Mouse (Mus musculus): ENCODE measurements around the gene Hivep1.
A peak's percentile ranks its signal among the peaks of the same experiment; 100 is the strongest.

Hivep1 gene

DNA sequence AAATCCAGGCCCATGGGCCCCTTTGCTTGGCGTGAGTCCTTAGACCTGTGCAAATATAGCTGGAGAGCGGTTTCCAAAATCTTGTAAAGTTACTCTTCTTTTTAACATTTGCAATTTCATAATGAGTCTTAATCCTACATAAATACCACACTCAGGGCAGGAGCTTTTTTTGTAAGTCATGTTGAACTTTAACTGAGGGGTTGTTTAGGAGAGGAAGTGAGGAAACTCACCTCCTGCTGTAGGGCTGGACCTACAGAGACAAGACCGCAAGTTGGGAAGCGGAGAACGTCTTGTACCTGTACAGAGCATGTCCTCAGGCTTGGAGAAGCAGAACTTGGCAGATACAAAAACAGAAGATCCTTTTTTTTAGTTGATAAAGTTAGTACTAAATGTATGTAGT, 23.7 kb downstream of the Hivep1 start:
- DNase-seq (ENCODE audit: low spot score) = no peak

DNA sequence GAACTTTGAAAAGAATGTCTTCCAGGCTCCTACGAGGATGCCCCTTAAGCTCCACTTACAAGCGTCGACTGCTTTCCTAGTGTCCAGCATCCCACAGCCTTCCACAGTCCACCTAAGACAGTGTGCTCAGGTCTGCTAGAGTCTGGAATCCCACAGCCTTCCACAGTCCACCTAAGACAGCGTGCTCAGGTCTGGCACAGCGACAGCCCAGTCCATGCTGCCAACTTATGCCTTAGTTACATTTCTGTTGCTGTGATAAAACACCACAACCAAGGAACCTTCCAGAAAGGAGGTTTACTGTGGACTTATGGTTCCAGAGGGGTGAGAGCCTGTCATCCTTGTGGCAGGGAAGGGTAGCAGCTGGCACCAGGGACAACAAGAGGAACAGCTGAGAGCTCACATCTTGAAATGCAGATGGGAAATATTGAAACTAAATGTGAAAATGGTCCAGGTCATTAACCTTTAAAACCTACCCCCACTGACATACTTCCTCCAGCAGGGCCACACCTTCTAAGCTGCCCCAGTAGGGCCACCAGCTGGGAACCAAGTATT, 25.0 kb downstream of the Hivep1 start:
- DNase-seq (ENCODE audit: low spot score) = no peak

DNA sequence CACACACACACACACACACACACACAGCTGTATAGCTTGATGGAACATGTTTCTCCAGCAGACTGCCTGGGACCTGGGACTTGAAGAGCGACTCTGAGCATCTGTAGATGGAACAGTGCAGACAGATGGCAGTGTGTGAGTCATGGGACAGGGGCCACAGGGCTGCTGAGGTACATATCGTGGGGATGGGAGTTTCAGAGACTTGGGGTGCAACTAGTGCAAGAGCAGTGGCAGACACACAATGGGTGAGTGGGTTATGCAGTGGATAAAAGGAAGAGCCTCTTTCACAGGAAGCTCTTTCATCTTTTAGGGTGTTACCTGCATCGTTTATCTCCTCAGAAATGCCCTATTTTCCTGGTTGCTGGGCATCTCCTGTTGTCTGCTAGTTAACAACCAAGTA, 25.8 kb downstream of the Hivep1 start:
- DNase-seq (ENCODE audit: low spot score) = no peak

DNA sequence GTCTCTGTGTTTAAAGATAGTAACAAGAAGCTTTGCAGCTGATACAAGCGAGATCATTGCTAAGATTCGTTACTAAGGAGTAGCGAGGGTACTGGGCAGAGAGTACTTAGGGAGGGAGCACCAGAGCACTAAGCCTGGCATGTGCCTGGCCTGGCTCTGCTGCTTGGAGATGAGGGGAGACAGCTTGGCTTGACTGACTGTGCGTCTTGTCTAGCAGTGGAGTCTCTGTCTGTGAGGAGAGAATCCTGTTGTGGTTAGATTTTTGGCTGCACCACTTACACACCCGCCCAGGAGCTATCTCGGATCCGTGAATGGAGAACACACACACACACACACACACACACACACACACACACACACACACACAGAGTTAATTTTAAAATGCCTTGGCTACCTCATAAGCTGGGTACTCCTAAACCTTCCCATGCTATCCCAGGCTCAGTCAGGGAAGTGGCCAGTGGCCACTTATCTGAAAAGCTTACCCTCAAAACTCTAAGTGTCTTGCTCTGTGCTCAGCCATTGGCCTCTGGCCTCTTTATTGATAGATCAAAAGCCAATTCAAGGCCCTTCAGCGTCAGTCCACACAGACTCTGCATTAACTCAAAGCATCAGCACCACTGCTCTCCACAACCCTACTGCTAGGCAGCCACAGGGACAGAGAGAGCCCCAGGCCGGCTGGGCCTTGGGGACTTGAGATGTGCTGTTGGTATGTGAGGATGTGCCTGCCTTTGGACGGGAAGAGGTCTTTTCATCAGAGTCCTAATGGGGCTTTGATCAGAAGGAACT, 28.5 kb downstream of the Hivep1 start:
- no peak for DNase-seq (ENCODE audit: low spot score)

DNA sequence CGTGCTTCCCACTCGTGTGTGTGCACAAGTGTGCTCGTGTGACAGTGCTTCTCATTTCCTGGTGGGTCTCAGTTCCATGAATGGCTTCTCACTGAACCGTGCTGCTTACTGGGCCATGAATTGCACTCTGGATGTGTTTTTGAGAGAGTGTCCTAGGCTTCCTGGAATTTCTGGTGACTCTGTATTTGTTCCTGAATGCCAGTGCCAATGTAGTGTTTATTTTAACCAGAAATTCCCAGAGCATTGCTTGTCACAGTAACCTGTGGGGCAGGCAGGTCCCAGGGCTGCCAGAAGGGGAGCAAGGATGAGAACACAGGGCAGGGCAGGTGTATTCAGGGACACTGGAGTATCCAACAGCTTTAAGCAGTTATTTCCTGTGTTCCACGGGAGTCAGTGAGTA, 36.5 kb downstream of the Hivep1 start:
- peak; percentile 28 for DNase-seq (ENCODE audit: low spot score)

DNA sequence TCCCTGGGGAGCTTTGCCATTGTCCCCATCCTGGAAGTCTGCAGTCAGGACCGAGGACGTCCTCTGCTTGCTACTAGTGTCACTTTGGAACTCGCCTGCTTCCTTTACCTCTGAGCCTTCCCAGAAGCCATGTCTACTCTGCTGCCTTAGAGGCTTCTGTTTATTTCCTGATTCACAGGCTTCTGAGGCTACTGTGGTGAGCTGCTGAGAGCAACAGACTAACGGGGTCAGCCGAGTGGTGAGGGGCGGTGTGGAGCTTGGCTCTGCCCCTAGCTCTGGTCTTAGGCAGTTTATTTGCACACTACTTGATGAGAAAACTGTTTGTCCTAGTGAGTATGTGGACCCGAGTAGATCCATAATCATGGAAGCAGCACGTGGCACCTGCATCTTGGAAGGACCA, 37.2 kb downstream of the Hivep1 start:
- DNase-seq (ENCODE audit: low spot score) = no peak

GRCm38 (mm10) chr13:42090751-42091150, 38.9 kb downstream of the Hivep1 start:
- no peak for DNase-seq (ENCODE audit: low spot score)

DNA sequence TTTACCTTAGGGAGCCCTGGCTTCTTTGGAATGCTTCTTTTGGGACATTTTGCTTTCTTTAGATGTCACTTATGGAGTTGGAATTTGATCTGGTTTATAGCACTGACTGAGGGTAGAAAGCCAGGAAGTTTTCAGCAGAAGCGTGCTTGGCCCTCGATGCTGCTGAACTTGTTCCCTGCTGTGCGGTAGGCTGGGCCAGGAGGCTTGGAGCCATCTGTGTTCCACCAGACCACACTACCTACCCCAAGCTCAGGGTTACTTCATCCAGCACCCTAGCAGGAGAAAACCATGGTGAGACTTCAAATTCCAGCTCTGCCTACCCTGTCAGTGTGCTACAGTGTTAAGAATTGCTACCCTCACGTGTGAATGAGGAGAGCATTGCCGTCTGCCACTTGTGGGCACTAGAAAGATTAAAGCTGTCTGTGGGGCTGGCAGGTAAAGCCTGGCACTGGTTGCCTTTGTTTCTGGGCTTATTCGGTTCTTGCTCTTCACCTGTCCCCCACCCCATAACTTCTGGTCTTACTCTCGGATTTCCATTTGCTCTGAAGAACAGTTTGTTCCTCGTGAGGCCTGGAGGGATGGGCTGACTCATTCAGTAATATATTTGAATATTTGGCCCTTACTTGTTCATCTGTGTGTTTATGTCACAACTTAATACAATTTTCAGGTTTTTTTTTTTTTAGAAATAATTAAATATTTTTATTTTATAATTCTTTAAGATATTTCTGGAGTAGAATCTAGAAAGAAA, 40.7 kb downstream of the Hivep1 start:
- no peak for DNase-seq (ENCODE audit: low spot score)

- DNase-seq (ENCODE audit: low spot score) = no peak
Measured at GRCm38 (mm10) chr13:42093268-42094042, 41.6 kb downstream of the Hivep1 start.

- DNase-seq (ENCODE audit: low spot score) = no peak
Measured at GRCm38 (mm10) chr13:42095826-42096515, 44.1 kb downstream of the Hivep1 start.

GRCm38 (mm10) chr13:42097109-42097508, 45.3 kb downstream of the Hivep1 start:
- no peak for DNase-seq (ENCODE audit: low spot score)

- DNase-seq (ENCODE audit: low spot score) = no peak
Measured at GRCm38 (mm10) chr13:42098522-42098921, 46.7 kb downstream of the Hivep1 start.

DNA sequence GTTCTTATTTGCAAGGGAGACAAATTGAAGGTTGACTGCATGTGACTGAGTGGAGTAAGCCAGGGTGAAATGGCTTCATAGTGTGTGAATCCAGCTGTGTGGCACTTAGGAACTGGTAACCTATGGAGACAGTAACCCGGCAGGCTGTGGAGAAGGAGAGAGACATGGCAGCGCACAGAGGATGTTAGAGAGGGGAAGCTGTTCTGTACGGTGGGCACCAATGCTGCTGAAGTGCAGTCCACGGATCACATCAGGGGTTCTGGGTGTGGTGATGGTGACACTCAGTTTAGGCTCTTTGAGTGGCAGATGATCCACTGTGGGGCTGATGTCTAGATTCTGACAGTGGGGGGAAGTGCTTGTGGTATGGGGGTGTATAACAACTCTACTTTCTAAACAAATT, 47.7 kb downstream of the Hivep1 start:
- DNase-seq (ENCODE audit: low spot score) = no peak

DNA sequence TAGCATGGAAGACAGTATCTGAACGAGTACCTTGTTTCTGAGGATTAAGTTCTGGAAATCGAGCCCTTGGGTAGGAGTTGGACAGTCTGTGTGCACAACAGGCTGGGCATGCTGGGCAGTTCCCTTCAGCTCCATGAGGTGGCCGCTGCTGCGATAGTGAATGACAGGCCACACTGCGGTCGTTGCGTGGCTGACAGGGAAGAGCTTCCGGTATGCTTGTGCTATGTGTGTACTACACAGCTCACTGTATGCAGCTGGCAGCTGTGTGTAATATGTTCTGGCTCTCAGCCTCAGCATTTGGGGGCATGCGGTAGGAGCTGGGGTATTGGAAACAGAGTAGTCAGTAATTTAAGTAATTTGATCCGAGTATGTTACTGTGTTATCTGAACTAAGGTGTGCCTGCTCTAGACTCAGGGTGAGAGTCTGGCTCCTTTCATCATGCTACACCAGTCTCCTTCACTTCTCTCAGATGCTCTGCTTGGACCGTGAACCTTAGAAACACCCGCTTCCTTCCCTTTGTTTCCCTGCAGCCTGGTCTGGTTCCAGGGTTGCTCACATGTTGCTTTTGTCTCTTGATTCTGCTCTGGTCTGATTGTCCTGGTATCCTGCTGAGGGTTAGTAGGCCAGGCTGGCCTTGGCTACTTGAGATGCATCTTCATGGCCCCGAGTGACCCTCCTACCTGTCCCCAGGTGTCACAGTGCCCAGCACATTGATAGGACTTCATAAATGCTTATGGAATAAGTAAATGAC, 49.8 kb downstream of the Hivep1 start:
- DNase-seq (ENCODE audit: low spot score) = no peak

GRCm38 (mm10) chr13:42102980-42103379, 51.2 kb downstream of the Hivep1 start:
- peak; percentile 85 for DNase-seq (ENCODE audit: low spot score)

- DNase-seq (ENCODE audit: low spot score) = no peak
Measured at GRCm38 (mm10) chr13:42103486-42104166, 51.8 kb downstream of the Hivep1 start.

GRCm38 (mm10) chr13:42104371-42104770, 52.5 kb downstream of the Hivep1 start:
- no peak for DNase-seq (ENCODE audit: low spot score)

DNA sequence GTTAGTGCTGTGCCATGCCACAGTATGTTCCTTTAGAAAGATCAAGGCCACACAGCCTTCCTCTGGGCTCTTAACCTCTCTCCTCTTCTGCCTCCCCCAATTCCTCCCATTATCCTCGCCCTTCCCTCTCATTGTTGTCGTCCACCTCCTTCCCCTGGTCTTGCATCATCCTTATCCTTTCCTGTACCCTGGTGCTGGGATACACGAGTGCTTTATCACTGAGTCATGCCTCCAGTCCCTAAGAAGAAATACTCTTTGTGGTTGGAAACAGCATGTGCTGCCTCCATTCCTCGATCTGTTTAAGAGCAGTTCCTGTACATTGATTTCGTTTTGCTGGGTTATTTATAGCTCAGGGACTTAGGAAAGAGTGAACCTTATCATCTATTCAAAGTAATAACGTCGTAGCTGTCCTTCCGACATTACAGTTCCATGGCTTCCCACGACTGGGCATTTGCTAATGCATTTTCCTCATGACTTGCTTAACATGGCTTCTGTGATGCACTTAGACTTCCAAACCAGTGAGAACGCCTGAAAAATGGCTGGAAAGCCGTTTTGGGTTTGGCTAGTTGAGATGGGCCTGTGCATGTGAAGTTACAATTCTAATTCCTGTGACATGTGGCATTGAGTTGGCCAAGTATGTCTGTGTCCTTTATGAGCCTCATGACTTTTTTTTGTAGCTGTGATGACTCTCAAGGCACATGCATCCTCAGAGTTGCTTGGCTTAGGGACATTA, 56.8 kb downstream of the Hivep1 start:
- DNase-seq (ENCODE audit: low spot score) = no peak

DNA sequence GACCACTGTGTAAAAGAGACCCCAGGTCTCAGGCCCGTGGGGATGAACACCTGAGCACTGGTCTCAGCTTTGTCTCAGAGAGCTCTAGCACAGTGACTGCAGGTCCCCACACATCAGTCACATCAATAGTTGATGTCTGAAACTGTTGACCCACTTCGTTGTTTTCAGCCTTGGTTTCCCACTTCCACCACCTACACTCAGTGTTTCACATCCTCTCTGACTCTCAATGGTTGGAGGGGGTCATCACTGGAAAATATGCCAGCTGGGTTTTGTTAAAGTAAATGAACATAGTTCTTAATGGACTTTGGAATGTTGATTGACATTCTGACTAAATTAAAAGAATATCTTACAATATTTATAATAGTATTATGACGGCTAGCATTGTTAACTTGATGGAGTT, 58.6 kb downstream of the Hivep1 start:
- DNase-seq (ENCODE audit: low spot score) = no peak

- no peak for DNase-seq (ENCODE audit: low spot score)
Measured at GRCm38 (mm10) chr13:42112071-42112470, 60.2 kb downstream of the Hivep1 start.

All from lung, postnatal 25 days (tissue).